Mouse (Mus musculus) testis, adult 2 months (tissue): ENCODE data around the gene Adap2. TPM values are rescaled to one million over a fixed set of nuclear protein-coding genes. Genes with fewer than 3 reads are reported as not detected.

ENCODE experiments used
- H3K27ac ChIP-seq: fragments of 200-500 bp; 2 replicates; pipeline ENCODE4 v1.5.1; 2012; ENCODE audit warnings: low read depth, low read length; ENCODE audit not compliant: control insufficient read depth, insufficient read depth
- H3K27me3 ChIP-seq: fragments of 200-500 bp; 2 replicates; pipeline ENCODE4 v1.6.1; 2012; ENCODE audit warnings: mild to moderate bottlenecking, low read length, moderate library complexity; ENCODE audit not compliant: control insufficient read depth, insufficient read depth
- H3K36me3 ChIP-seq: fragments of 200-500 bp; 2 replicates; pipeline ENCODE4 v1.6.1; 2012; ENCODE audit warnings: mild to moderate bottlenecking, low read length; ENCODE audit not compliant: control insufficient read depth, insufficient read depth
- H3K4me1 ChIP-seq: fragments of 200-500 bp; 2 replicates; pipeline ENCODE4 v1.6.1; 2012; ENCODE audit warnings: low read length; ENCODE audit not compliant: control insufficient read depth, insufficient read depth
- H3K4me3 ChIP-seq: fragments of 200-500 bp; 2 replicates; pipeline ENCODE4 v1.5.1; 2012; ENCODE audit warnings: low read depth, mild to moderate bottlenecking, low read length, moderate library complexity, mixed read lengths; ENCODE audit not compliant: control insufficient read depth
- CTCF ChIP-seq: fragments of 200-500 bp; IDR thresholded peaks from 2 replicates; pipeline ENCODE4 v1.5.1; 2012; ENCODE audit warnings: low read depth, mild to moderate bottlenecking, inconsistent platforms, low read length, moderate library complexity; ENCODE audit not compliant: control insufficient read depth, insufficient read depth, insufficient replicate concordance
- POLR2A ChIP-seq: fragments of 200-500 bp; IDR thresholded peaks from 2 replicates; pipeline ENCODE4 v1.6.1; 2012; ENCODE audit warnings: low read depth, mild to moderate bottlenecking, inconsistent platforms, low read length, moderate library complexity; ENCODE audit not compliant: control insufficient read depth
- polyA plus RNA-seq: library from polyadenylated mRNA; depleted of rRNA; stranded (reverse); fragments of >200 nt; gene quantifications from 2 replicates; pipeline ENCODE4 v1.2.3, GENCODE M21; 2012

Gene Adap2
- polyA plus RNA-seq, 1 experiment = 0.86 TPM

DNA sequence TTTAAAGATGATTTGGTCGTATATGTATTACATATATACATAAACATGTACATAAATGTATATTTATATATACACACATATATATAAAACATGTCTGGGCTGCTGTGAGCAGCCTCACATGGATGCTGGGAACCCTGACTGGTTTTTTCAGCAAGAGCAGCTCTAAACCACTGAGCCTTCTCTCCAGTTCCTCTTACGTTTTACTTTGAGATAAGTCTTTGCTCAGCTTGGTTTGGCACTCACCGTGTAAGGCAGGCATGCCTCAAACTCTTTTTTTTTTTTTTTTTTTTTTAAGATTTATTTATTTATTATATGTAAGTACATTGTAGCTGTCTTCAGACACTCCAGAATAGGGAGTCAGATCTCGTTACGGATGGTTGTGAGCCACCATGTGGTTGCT is 3.3 kb upstream of the Adap2 start:
- TF ChIP-seq CTCF = no peak
- TF ChIP-seq POLR2A = no peak

DNA sequence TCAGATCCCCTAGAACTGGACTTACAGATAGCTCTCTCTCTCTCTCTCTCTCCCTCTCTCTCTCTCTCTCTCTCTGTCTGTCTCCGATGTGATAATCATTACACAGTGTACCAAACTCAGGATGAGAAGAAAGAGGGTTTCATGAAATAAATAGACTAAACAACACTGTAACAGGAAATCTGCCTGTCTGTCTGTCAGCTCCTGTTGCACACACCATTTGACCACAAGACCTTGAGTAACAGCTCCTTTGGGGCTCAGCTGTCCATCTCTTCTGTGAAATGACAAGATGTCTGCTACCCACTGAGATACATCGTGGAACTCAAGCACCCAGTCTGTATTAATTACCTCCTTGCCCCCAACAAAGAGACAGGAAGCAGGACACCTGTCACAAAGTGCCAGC is 2.4 kb upstream of the Adap2 start:
- H3K4me1 ChIP-seq = peaks cover 9% of the 10 kb centered on the region
- no peaks in the 10 kb centered on the region for H3K36me3 ChIP-seq
- no peaks in the 10 kb centered on the region for H3K27me3 ChIP-seq
- no peak overlapping the region for H3K27ac ChIP-seq
- no peak overlapping the region for H3K4me3 ChIP-seq
- TF ChIP-seq POLR2A (no peak), CTCF (no peak)

More for the DNA sequence above, 3.3 kb upstream of the Adap2 start:
- Histone ChIP-seq H3K27ac (no peak overlapping the region), H3K4me1 (peaks cover 9% of the 10 kb centered on the region), H3K4me3 (no peak overlapping the region), H3K36me3 (no peaks in the 10 kb centered on the region), H3K27me3 (no peaks in the 10 kb centered on the region)

DNA sequence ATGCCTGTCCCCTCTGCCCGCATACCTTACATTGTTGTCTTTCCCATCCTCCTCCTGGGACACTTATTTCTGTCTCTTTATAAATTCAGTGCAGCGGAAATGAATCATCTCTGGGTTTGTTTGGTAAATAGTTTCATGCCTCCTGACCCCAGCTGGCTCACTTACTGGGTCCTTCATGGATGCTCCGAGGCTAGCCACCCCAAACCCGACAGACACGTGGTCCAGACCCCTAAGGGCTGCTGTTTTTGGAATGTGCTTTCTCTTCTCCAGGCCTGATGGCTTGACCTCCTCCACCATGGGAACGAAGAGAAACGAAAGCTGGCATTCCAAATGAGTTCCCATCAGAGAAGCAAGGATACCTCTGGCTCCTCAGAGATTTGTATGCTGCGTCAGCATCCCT is 1.5 kb upstream of the Adap2 start:
- H3K4me3 ChIP-seq = no peak overlapping the region
- H3K36me3 ChIP-seq = no peaks in the 10 kb centered on the region
- no peaks in the 10 kb centered on the region for H3K27me3 ChIP-seq
- peak overlapping the region; percentile 22; the same call in 1 of the 2 replicates for H3K27ac ChIP-seq
- H3K4me1 ChIP-seq = peaks cover 9% of the 10 kb centered on the region
- TF ChIP-seq CTCF (no peak), POLR2A (no peak)

DNA sequence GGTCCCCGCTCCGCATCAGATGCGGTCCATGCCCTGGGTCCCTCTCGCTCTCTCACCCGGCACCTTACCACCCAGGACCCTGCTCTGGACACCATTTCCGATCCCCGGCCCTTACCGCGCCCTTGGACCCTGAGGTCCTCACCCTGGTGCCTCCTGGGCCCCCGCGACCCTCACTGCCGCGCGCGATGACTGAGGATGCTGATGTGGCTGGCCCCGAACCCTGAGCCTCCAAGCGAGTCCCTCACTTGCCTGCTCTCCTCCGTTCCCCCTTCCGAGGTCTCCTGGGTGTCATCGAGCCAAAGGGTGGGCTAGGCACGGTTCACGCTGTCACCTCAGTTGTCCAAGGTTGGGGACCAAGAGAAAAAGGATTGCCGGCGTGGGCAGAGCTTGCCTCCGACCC is 596 bp downstream of the Adap2 start:
- H3K4me1 ChIP-seq = peaks cover 9% of the 10 kb centered on the region
- no peak for TF ChIP-seq CTCF
- TF ChIP-seq POLR2A = no peak
- peak overlapping the region; percentile 66 for H3K4me3 ChIP-seq
- no peak overlapping the region for H3K27ac ChIP-seq
- no peaks in the 10 kb centered on the region for H3K36me3 ChIP-seq
- no peaks in the 10 kb centered on the region for H3K27me3 ChIP-seq

DNA sequence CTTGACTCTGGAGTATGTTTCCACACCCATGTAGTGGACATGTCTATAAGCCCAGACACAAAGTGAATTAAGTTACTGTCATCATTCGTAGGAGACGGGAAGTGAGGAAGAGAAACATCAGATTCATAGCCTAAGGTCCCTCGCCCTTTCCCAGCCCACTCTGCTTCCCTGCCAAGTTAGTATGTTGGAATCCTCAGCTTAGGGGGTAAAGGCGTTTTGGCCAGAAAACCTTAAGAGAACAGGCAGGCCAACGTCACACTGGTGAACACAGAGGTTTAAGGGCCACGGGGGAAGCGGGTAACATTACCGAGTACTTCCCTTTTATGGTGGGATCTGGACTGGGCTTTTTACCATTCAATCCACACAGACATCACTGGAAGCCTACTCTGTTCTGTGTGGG is 1.6 kb downstream of the Adap2 start:
- H3K27ac ChIP-seq = no peak overlapping the region
- no peak for TF ChIP-seq POLR2A
- TF ChIP-seq CTCF = no peak
- H3K4me3 ChIP-seq = no peak overlapping the region
- peaks cover 9% of the 10 kb centered on the region for H3K4me1 ChIP-seq
- no peaks in the 10 kb centered on the region for H3K36me3 ChIP-seq
- no peaks in the 10 kb centered on the region for H3K27me3 ChIP-seq

DNA sequence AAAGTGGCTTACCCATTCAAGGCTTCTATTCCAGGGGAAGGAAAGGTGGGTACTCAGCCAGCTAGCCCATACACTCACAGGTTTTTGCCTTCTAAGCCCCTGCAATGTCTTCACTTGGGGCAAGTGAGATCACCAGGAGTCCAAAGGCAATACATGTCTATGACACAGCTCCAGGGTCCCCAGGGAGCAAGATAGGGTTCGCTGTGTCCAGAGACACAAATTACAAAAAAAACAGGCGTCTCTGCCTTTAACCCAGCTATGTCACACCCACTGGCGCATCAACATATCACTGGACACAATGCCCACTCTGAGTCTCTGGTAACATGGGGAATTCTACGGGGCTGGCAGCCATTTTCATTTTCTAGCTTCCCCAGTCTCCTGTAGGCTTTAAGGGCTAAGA is 2.1 kb downstream of the Adap2 start:
- no peaks in the 10 kb centered on the region for H3K36me3 ChIP-seq
- TF ChIP-seq POLR2A = no peak
- no peak for TF ChIP-seq CTCF

DNA sequence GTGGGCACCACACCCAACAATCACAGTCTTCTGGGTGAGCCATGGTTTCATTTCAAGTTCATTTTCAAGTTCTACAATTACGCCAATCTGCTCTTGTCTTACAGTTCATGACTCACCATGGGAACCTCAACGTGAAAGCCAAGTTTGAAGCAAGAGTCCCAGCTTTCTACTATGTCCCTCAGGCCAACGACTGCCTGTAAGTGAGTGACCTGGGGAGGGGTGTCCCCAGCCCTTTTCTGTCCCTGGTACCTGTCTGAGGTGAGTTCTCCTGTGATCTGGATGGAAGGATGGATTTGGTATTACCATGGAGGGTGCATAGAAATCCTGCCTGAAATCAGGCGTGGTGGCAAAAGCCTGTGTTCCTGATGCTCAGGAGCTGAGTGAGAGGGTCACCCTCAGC is 2.9 kb downstream of the Adap2 start:
- H3K27me3 ChIP-seq = no peaks in the 10 kb centered on the region
- H3K27ac ChIP-seq = no peak overlapping the region
- peaks cover 9% of the 10 kb centered on the region for H3K4me1 ChIP-seq
- no peak overlapping the region for H3K4me3 ChIP-seq
- no peaks in the 10 kb centered on the region for H3K36me3 ChIP-seq
- TF ChIP-seq CTCF = no peak
- TF ChIP-seq POLR2A = no peak

More for the DNA sequence above, 2.1 kb downstream of the Adap2 start:
- Histone ChIP-seq H3K27me3 (no peaks in the 10 kb centered on the region), H3K4me1 (peaks cover 9% of the 10 kb centered on the region), H3K4me3 (no peak overlapping the region), H3K27ac (no peak overlapping the region)

DNA sequence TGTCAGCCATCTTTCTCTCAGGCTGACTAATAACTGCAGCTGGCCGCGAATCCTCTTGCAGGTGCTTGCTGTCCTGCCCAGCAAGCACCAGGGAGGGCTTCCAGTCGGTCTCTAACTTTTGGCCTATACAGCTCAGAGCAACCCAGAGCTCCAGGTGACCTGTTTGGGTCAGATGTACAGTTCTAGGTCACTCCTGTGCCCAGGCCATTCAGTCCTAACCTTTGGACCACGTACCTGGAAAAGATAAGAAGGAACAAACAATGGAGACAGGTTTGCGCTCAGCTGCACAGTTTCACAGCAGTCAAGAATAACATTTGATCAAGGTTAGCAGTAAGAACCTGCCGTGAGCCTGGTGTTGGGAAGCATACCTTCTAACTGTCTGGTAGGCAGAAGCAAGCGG is 5.1 kb downstream of the Adap2 start:
- TF ChIP-seq POLR2A = no peak
- TF ChIP-seq CTCF = no peak
- Histone ChIP-seq H3K27ac (no peak overlapping the region), H3K27me3 (no peaks in the 10 kb centered on the region), H3K4me1 (peaks cover 9% of the 10 kb centered on the region), H3K36me3 (no peaks in the 10 kb centered on the region), H3K4me3 (no peak overlapping the region)
